Mouse (Mus musculus) urinary bladder, postnatal 36 days (tissue): ENCODE results near the gene Prkd2.

ENCODE experiments used
- DNase-seq, 2 experiments: peaks; one replicate each; pipeline ENCODE4 v3.0.0; 2022; ENCODE audit warnings: low spot score in 2 of 2, mixed read lengths in 1 of 2

Prkd2 gene

GRCm38 (mm10) chr7:16916342-16917265 is 73.9 kb downstream of the Prkd2 start:
- DNase-seq = no peak

DNA sequence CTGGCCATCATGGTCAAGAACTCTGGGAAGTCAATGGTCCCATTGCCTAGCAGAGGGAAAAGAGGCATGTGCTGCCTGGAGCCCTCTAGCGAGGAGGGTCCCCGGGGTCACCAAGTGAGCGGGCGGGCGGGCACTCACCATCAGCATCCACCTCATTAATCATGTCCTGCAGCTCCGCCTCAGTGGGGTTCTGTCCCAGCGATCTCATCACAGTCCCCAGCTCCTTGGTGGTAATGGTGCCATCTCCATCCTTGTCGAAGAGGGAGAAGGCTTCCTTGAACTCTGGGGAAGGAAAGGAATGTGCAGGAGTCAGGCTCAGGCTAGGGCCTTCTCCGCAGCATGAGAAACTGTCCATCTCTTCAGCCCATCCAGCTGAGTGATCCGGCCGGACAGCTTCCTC is 74.7 kb downstream of the Prkd2 start:
- DNase-seq = no peak

DNA sequence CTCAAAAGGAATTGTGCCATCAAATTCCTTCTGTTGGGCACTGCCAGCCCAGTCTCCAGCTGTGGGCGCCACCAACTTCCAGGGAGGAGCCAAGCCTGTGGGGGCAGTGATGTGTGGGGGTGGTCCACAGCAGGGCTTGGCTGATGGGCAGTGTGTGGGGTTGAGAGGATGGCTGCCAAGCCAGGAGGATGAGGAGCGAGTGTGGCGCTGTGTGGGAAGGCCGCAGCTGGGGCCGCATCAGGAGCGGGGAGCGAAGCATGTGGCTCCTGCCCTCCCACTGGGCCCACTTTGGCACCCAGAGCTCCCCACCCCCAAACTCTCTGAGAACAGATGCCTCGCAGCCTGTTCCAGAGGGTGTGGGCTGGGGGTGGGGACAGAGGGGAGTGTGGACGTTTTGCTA is 75.3 kb downstream of the Prkd2 start:
- DNase-seq = no peak

DNA sequence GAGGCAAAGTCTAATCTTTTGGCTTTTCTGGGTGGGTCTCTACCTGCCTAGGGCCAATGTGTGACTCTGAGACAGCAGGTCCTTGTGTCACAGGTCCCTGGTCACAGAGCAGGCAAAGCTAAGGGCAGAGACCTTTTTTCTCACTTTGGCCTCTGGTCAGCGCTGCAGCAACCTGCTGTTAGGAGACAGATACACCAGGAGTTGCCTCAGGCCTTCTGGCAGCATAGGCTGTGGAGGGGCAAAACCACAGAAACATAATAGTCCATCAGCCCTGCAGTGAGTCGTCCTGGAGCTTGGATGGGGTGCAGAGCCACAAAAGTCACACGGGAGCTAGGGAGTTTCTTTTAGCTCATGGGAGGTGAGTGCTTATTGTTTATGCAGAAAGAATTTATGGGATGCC is 76.0 kb downstream of the Prkd2 start:
- no peak for DNase-seq

GRCm38 (mm10) chr7:16919395-16920149 is 76.9 kb downstream of the Prkd2 start:
- no peak for DNase-seq
